Mouse (Mus musculus): ENCODE results near the gene Rft1.

DNA sequence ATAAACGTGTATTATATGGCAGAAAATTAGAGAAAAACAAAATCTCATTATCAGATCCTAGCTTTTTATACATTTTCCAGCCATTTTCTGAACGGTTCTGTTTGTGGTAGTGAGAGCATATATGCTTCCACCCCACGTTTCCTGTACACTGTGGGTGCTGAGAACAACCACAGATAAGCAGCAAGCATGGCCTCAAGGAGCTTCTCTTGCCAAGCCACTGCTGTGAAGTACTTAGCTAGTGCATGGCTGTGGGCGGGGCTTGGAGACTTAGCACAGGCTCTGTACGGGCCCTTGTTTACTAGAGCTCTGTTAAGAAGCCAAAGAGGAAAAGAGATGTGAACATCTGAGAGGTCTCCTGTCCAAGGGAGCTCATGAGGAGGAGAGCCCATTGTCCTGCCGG lies 20.8 kb downstream of the Rft1 start:
- TF ChIP-seq CTCF (IDR thresholded peaks at IDR 0.05; ENCODE audit: low read depth, low read length) = no peak
- TF ChIP-seq POLR2A (IDR thresholded peaks at IDR 0.05; ENCODE audit: borderline replicate concordance, low read depth, low read length) = no peak
